Mouse (Mus musculus): ENCODE measurements at regions not wholly inside any gene's neighbourhood (a gene's known extent, or its start where the extent isn't known, plus 50 kb on each side); places are given as distances from the start of the nearest gene placed in this dataset.

- H3K4me3 ChIP-seq (ENCODE audit: insufficient read depth, low read depth, low read length), result no peak overlapping the region
- no peaks in the 10 kb centered on the region for H3K27me3 ChIP-seq (replicated peaks; ENCODE audit: control insufficient read depth, insufficient read depth, low read length)
- WGBS, result 90% methylated on average over 8 of the region's 8 CpGs
- DNase-seq, result no peak
- TF ChIP-seq POLR2A (IDR thresholded peaks at IDR 0.05; ENCODE audit: low read depth, low read length), result no peak
- no peak for TF ChIP-seq CTCF (conservative IDR thresholded peaks at IDR 0.05; ENCODE audit: insufficient read depth, insufficient read length, low read depth, low read length)
- H3K27ac ChIP-seq (ENCODE audit: insufficient read depth, low read depth, low read length), result no peak overlapping the region
- no peaks in the 10 kb centered on the region for H3K4me1 ChIP-seq (ENCODE audit: control insufficient read depth, insufficient read depth, low read length)
- no peaks in the 10 kb centered on the region for H3K36me3 ChIP-seq (ENCODE audit: control insufficient read depth, insufficient read depth, low read length)
These were observed 100.5 kb upstream of the B3gat1 start for GRCm38 (mm10) chr9:26632891-26633650.

DNA sequence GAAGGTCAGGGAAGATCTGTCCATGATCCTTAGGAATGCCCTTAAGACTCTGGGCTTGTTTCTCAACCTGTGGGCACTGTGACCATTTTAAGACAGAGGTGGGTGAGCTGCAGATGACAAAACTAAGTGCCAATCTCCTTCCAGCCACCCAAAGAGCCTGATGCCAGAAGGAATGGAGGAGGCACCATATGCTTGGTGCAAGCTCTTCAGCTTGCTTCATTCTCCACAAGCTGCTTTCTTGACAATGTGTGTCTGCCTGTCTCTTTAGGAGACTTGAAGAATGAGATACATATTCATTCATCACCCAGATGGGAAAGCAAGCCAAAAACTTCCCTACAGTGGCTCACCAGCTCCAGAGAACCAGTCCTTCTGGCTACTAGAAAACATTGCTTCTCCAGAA, 98.3 kb upstream of the B3gat1 start:
- Histone ChIP-seq H3K27me3 (replicated peaks; ENCODE audit: control insufficient read depth, insufficient read depth, low read length) (no peaks in the 10 kb centered on the region), H3K36me3 (ENCODE audit: control insufficient read depth, insufficient read depth, low read length) (no peaks in the 10 kb centered on the region), H3K4me1 (ENCODE audit: control insufficient read depth, insufficient read depth, low read length) (no peaks in the 10 kb centered on the region), H3K27ac (ENCODE audit: insufficient read depth, low read depth, low read length) (no peak overlapping the region), H3K4me3 (ENCODE audit: insufficient read depth, low read depth, low read length) (no peak overlapping the region)
- TF ChIP-seq CTCF (conservative IDR thresholded peaks at IDR 0.05; ENCODE audit: insufficient read depth, insufficient read length, low read depth, low read length) (no peak), POLR2A (IDR thresholded peaks at IDR 0.05; ENCODE audit: low read depth, low read length) (no peak)
- no peak for DNase-seq

GRCm38 (mm10) chr9:26638586-26638985, 94.9 kb upstream of the B3gat1 start:
- TF ChIP-seq CTCF (conservative IDR thresholded peaks at IDR 0.05; ENCODE audit: insufficient read depth, insufficient read length, low read depth, low read length) (no peak), POLR2A (IDR thresholded peaks at IDR 0.05; ENCODE audit: low read depth, low read length) (no peak)
- 78% methylated on average over 2 of the region's 2 CpGs for WGBS
- H3K4me3 ChIP-seq (ENCODE audit: insufficient read depth, low read depth, low read length), result no peak overlapping the region
- no peak for DNase-seq
- H3K27me3 ChIP-seq (replicated peaks; ENCODE audit: control insufficient read depth, insufficient read depth, low read length), result no peaks in the 10 kb centered on the region
- no peak overlapping the region for H3K27ac ChIP-seq (ENCODE audit: insufficient read depth, low read depth, low read length)
- no peaks in the 10 kb centered on the region for H3K36me3 ChIP-seq (ENCODE audit: control insufficient read depth, insufficient read depth, low read length)
- no peaks in the 10 kb centered on the region for H3K4me1 ChIP-seq (ENCODE audit: control insufficient read depth, insufficient read depth, low read length)

- H3K4me3 ChIP-seq (ENCODE audit: insufficient read depth, low read depth, low read length), result no peak overlapping the region
- H3K4me1 ChIP-seq (ENCODE audit: control insufficient read depth, insufficient read depth, low read length), result no peaks in the 10 kb centered on the region
- TF ChIP-seq CTCF (conservative IDR thresholded peaks at IDR 0.05; ENCODE audit: insufficient read depth, insufficient read length, low read depth, low read length), result no peak
- TF ChIP-seq POLR2A (IDR thresholded peaks at IDR 0.05; ENCODE audit: low read depth, low read length), result no peak
- WGBS, result 64% methylated on average over 2 of the region's 2 CpGs
- no peak for DNase-seq
- no peaks in the 10 kb centered on the region for H3K36me3 ChIP-seq (ENCODE audit: control insufficient read depth, insufficient read depth, low read length)
- H3K27ac ChIP-seq (ENCODE audit: insufficient read depth, low read depth, low read length), result no peak overlapping the region
- H3K27me3 ChIP-seq (replicated peaks; ENCODE audit: control insufficient read depth, insufficient read depth, low read length), result no peaks in the 10 kb centered on the region
These were observed 91.2 kb upstream of the B3gat1 start for GRCm38 (mm10) chr9:26642302-26642701.

GRCm38 (mm10) chr9:26642831-26643230, 90.7 kb upstream of the B3gat1 start:
- TF ChIP-seq CTCF (conservative IDR thresholded peaks at IDR 0.05; ENCODE audit: insufficient read depth, insufficient read length, low read depth, low read length) (no peak), POLR2A (IDR thresholded peaks at IDR 0.05; ENCODE audit: low read depth, low read length) (no peak)
- DNase-seq, result no peak
- Histone ChIP-seq H3K27me3 (replicated peaks; ENCODE audit: control insufficient read depth, insufficient read depth, low read length) (no peaks in the 10 kb centered on the region), H3K27ac (ENCODE audit: insufficient read depth, low read depth, low read length) (no peak overlapping the region), H3K36me3 (ENCODE audit: control insufficient read depth, insufficient read depth, low read length) (no peaks in the 10 kb centered on the region), H3K4me3 (ENCODE audit: insufficient read depth, low read depth, low read length) (no peak overlapping the region), H3K4me1 (ENCODE audit: control insufficient read depth, insufficient read depth, low read length) (no peaks in the 10 kb centered on the region)
- WGBS, result 79% methylated on average over 4 of the region's 4 CpGs

DNA sequence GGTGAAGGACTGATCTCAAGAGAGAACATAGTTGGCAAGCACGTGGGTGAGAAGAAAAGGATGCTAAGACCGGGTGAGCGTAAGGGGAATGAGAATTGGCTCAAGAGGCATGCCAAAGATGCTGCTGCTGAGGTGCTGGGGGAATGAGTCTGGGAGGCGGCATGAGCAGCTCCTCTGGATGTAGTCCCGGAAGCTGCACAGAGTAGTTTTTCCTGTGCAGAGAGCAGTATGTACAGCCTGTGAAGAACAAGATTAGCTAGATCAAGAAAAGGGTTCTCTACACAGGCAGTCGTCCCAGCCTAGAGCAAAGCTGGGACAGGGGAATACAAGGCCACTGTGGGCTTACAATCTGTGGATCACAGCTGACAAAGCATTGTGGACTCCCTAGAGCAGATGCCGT, 84.0 kb upstream of the B3gat1 start:
- no peaks in the 10 kb centered on the region for H3K36me3 ChIP-seq (ENCODE audit: control insufficient read depth, insufficient read depth, low read length)
- no peak for TF ChIP-seq POLR2A (IDR thresholded peaks at IDR 0.05; ENCODE audit: low read depth, low read length)
- no peak for TF ChIP-seq CTCF (conservative IDR thresholded peaks at IDR 0.05; ENCODE audit: insufficient read depth, insufficient read length, low read depth, low read length)
- H3K27ac ChIP-seq (ENCODE audit: insufficient read depth, low read depth, low read length), result no peak overlapping the region
- no peak overlapping the region for H3K4me3 ChIP-seq (ENCODE audit: insufficient read depth, low read depth, low read length)
- DNase-seq, result no peak
- H3K27me3 ChIP-seq (replicated peaks; ENCODE audit: control insufficient read depth, insufficient read depth, low read length), result no peaks in the 10 kb centered on the region
- WGBS, result 82% methylated on average over 7 of the region's 7 CpGs
- H3K4me1 ChIP-seq (ENCODE audit: control insufficient read depth, insufficient read depth, low read length), result no peaks in the 10 kb centered on the region

DNA sequence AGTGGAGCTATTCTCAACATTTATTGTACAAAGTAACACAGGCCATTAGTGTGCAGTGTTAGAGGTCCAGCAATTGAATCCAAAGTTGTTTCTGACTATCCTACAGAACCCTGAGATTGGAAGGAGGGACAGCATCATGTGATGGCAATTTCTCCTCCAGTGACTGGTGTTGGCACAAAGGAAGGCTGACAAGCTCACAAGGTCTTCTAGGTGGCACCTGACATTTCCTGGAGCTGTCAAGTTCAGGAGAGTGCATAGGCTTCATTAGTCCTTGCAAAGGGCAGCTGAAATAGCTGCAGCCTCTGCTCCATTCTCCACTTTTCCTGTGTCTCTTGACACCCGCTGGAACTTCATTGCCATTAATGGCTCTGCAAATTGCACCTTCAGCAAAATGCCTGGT, 80.6 kb upstream of the B3gat1 start:
- Histone ChIP-seq H3K27me3 (replicated peaks; ENCODE audit: control insufficient read depth, insufficient read depth, low read length) (no peaks in the 10 kb centered on the region), H3K4me3 (ENCODE audit: insufficient read depth, low read depth, low read length) (no peak overlapping the region), H3K36me3 (ENCODE audit: control insufficient read depth, insufficient read depth, low read length) (no peaks in the 10 kb centered on the region), H3K4me1 (ENCODE audit: control insufficient read depth, insufficient read depth, low read length) (no peaks in the 10 kb centered on the region), H3K27ac (ENCODE audit: insufficient read depth, low read depth, low read length) (no peak overlapping the region)
- TF ChIP-seq POLR2A (IDR thresholded peaks at IDR 0.05; ENCODE audit: low read depth, low read length) (no peak), CTCF (conservative IDR thresholded peaks at IDR 0.05; ENCODE audit: insufficient read depth, insufficient read length, low read depth, low read length) (no peak)
- no peak for DNase-seq
- WGBS, result 57% methylated on average over 1 of the region's 1 CpGs
